Mouse (Mus musculus): ENCODE data around the gene Spink8.

GRCm38 (mm10) chr9:109795811-109796210 is 16.3 kb upstream of the Spink8 start:
- TF ChIP-seq POLR2A (IDR thresholded peaks at IDR 0.05; ENCODE audit: borderline replicate concordance, extremely low read depth, insufficient read depth, insufficient read length, poor library complexity, severe bottlenecking) (no peak), CTCF (IDR thresholded peaks at IDR 0.05; ENCODE audit: borderline replicate concordance, extremely low read depth, insufficient read depth, insufficient read length) (no peak)

Data from brain, embryonic 14.5 days (tissue).